Mouse (Mus musculus) E14TG2a.4 (cell line): ENCODE measurements around the gene Ddx21.

Experiments
- CTCF ChIP-seq: conservative IDR thresholded peaks from 2 replicates; pipeline ENCODE4 v1.5.1; 2014; ENCODE audit warnings: low read length
- POU5F1 ChIP-seq: IDR thresholded peaks from 2 replicates; pipeline ENCODE4 v1.6.1; 2014; ENCODE audit warnings: low read length, borderline replicate concordance

DNA sequence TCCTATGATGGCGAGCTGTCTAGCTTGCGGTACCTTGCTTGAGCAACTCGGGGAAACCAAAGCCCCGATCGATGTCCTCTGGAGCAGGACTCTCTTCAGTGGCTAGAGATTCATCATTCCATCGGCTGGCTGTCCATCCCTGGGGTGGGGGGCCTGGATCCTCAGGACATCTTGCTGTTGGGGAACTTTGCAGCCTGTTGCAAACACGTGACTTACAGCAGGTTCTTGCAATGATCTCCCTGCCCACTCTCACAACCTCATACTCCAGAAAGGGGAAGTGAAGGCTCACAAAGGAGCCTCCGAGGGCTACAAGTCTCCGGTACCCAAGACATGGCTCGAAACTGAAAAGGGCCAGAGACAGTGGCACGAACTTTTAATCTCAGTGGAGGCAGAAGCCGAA, 60.6 kb downstream of the Ddx21 start:
- TF ChIP-seq CTCF, result no peak
- TF ChIP-seq POU5F1, result no peak
